Mouse (Mus musculus): ENCODE measurements at regions not wholly inside any gene's neighbourhood (a gene's known extent, or its start where the extent isn't known, plus 50 kb on each side); places are given as distances from the start of the nearest gene placed in this dataset.

GRCm38 (mm10) chr1:186552689-186553088, 153.1 kb downstream of the Tgfb2 start:
- Histone ChIP-seq H3K4me3 (replicated peaks; ENCODE audit: low read length) (no peak overlapping the region), H3K9me3 (ENCODE audit: low read length) (no peaks in the 10 kb centered on the region), H3K36me3 (ENCODE audit: insufficient read depth, low read length) (no peaks in the 10 kb centered on the region), H3K27me3 (ENCODE audit: insufficient read depth, low read length) (peaks cover 3% of the 10 kb centered on the region; the same call in 1 of the 2 replicates), H3K4me1 (replicated peaks; ENCODE audit: low read depth, low read length) (peaks cover 3% of the 10 kb centered on the region; the same call in 1 of the 2 replicates)
- TF ChIP-seq NANOG (IDR thresholded peaks at IDR 0.05; ENCODE audit: borderline replicate concordance, low read length), result no peak
- TF ChIP-seq CTCF (conservative IDR thresholded peaks at IDR 0.05; ENCODE audit: low read length), result no peak
- TF ChIP-seq POU5F1 (IDR thresholded peaks at IDR 0.05; ENCODE audit: borderline replicate concordance, low read length), result no peak

DNA sequence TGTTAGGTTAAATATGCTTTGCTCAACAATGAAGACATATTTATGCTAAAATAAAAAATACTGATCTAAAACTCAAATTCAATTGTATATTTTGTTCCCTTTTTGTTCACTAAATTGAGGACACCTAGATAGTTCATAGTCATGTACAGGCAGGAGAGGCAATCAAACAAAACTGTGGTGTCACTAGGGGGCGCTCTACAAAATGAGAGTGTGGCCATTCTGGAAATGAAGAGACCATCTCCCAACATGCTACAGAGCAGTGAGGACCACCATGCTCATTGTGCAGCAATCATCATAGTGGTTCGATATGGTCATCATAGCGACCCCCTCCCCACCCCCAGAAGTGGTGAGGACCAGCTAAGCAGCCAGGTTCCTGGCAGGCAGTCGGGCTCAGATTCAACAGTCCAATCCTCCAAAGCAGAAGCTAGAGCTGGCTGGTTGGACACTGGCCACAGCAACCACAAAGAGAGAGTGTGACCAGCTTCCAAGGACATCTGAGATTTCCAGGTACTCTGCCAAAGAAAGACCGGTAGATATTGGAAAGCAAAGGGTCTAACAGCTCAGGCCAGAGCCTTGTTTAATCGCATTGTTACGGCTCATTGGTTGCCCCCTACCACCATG, 155.4 kb downstream of the Tgfb2 start:
- TF ChIP-seq CTCF (conservative IDR thresholded peaks at IDR 0.05; ENCODE audit: low read length), result peak; percentile 67
- TF ChIP-seq POU5F1 (IDR thresholded peaks at IDR 0.05; ENCODE audit: borderline replicate concordance, low read length), result no peak
- Histone ChIP-seq H3K36me3 (ENCODE audit: insufficient read depth, low read length) (no peaks in the 10 kb centered on the region), H3K9me3 (ENCODE audit: low read length) (no peaks in the 10 kb centered on the region), H3K4me1 (replicated peaks; ENCODE audit: low read depth, low read length) (peaks cover 3% of the 10 kb centered on the region; the same call in 1 of the 2 replicates), H3K27me3 (ENCODE audit: insufficient read depth, low read length) (peaks cover 3% of the 10 kb centered on the region; the same call in 1 of the 2 replicates), H3K4me3 (replicated peaks; ENCODE audit: low read length) (no peak overlapping the region)

- H3K9me3 ChIP-seq (ENCODE audit: low read length), result no peaks in the 10 kb centered on the region
- TF ChIP-seq POU5F1 (IDR thresholded peaks at IDR 0.05; ENCODE audit: borderline replicate concordance, low read length), result no peak
- no peak for TF ChIP-seq NANOG (IDR thresholded peaks at IDR 0.05; ENCODE audit: borderline replicate concordance, low read length)
- no peak for TF ChIP-seq CTCF (conservative IDR thresholded peaks at IDR 0.05; ENCODE audit: low read length)
- H3K27me3 ChIP-seq (ENCODE audit: insufficient read depth, low read length), result peaks cover 3% of the 10 kb centered on the region; the same call in 1 of the 2 replicates
- peaks cover 3% of the 10 kb centered on the region; the same call in 1 of the 2 replicates for H3K4me1 ChIP-seq (replicated peaks; ENCODE audit: low read depth, low read length)
- no peaks in the 10 kb centered on the region for H3K36me3 ChIP-seq (ENCODE audit: insufficient read depth, low read length)
- H3K4me3 ChIP-seq (replicated peaks; ENCODE audit: low read length), result no peak overlapping the region
Measured at GRCm38 (mm10) chr1:186549207-186549606, 156.6 kb downstream of the Tgfb2 start.

- Histone ChIP-seq H3K4me1 (replicated peaks; ENCODE audit: low read depth, low read length) (0 out of 2 replicates have a peak, but pooled peaks cover 3% of the 10 kb centered on the region), H3K4me3 (replicated peaks; ENCODE audit: low read length) (no peak overlapping the region), H3K36me3 (ENCODE audit: insufficient read depth, low read length) (no peaks in the 10 kb centered on the region), H3K9me3 (ENCODE audit: low read length) (no peaks in the 10 kb centered on the region), H3K27me3 (ENCODE audit: insufficient read depth, low read length) (peaks cover 3% of the 10 kb centered on the region; the same call in 1 of the 2 replicates)
- TF ChIP-seq NANOG (IDR thresholded peaks at IDR 0.05; ENCODE audit: borderline replicate concordance, low read length) (no peak; the same call in 1 of the 2 replicates), CTCF (conservative IDR thresholded peaks at IDR 0.05; ENCODE audit: low read length) (no peak), POU5F1 (IDR thresholded peaks at IDR 0.05; ENCODE audit: borderline replicate concordance, low read length) (no peak)
Measured at GRCm38 (mm10) chr1:186546386-186547185, 159.2 kb downstream of the Tgfb2 start.

GRCm38 (mm10) chr1:186540070-186540469, 165.7 kb downstream of the Tgfb2 start:
- Histone ChIP-seq H3K9me3 (ENCODE audit: low read length) (no peaks in the 10 kb centered on the region), H3K27me3 (ENCODE audit: insufficient read depth, low read length) (no peaks in the 10 kb centered on the region), H3K36me3 (ENCODE audit: insufficient read depth, low read length) (no peaks in the 10 kb centered on the region), H3K4me3 (replicated peaks; ENCODE audit: low read length) (no peak overlapping the region), H3K4me1 (replicated peaks; ENCODE audit: low read depth, low read length) (no peaks in the 10 kb centered on the region)
- TF ChIP-seq NANOG (IDR thresholded peaks at IDR 0.05; ENCODE audit: borderline replicate concordance, low read length) (no peak), POU5F1 (IDR thresholded peaks at IDR 0.05; ENCODE audit: borderline replicate concordance, low read length) (no peak), CTCF (conservative IDR thresholded peaks at IDR 0.05; ENCODE audit: low read length) (no peak)

- Histone ChIP-seq H3K36me3 (ENCODE audit: insufficient read depth, low read length) (no peaks in the 10 kb centered on the region), H3K9me3 (ENCODE audit: low read length) (no peaks in the 10 kb centered on the region), H3K27me3 (ENCODE audit: insufficient read depth, low read length) (no peaks in the 10 kb centered on the region), H3K4me1 (replicated peaks; ENCODE audit: low read depth, low read length) (no peaks in the 10 kb centered on the region), H3K4me3 (replicated peaks; ENCODE audit: low read length) (no peak overlapping the region)
- TF ChIP-seq POU5F1 (IDR thresholded peaks at IDR 0.05; ENCODE audit: borderline replicate concordance, low read length) (no peak), CTCF (conservative IDR thresholded peaks at IDR 0.05; ENCODE audit: low read length) (no peak), NANOG (IDR thresholded peaks at IDR 0.05; ENCODE audit: borderline replicate concordance, low read length) (no peak)
Measured at GRCm38 (mm10) chr1:186538233-186538632, 167.6 kb downstream of the Tgfb2 start.

DNA sequence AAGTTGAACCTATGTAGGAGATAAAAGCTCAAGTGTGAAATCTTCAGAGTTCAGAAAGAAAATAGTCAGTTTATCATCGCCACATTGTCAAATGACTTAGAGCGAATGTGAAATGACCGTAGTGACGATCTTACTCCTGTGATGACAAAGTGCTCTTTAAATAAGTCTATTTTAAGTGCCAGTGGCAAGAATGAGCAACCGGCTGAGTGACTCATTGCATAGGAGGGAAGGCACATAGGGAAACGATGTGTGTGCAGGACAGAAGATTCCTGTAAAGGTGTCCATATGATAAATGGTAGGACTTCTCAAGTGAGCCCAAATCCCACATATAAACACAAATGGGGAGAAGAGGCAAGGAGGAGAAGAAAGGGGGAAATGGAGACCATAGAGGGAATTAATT, 189.8 kb downstream of the Tgfb2 start:
- H3K4me3 ChIP-seq (replicated peaks; ENCODE audit: low read length), result no peak overlapping the region
- no peaks in the 10 kb centered on the region for H3K36me3 ChIP-seq (ENCODE audit: insufficient read depth, low read length)
- no peaks in the 10 kb centered on the region for H3K27me3 ChIP-seq (ENCODE audit: insufficient read depth, low read length)
- peaks cover 47% of the 10 kb centered on the region for H3K4me1 ChIP-seq (replicated peaks; ENCODE audit: low read depth, low read length)
- TF ChIP-seq NANOG (IDR thresholded peaks at IDR 0.05; ENCODE audit: borderline replicate concordance, low read length) (no peak), POU5F1 (IDR thresholded peaks at IDR 0.05; ENCODE audit: borderline replicate concordance, low read length) (no peak), CTCF (conservative IDR thresholded peaks at IDR 0.05; ENCODE audit: low read length) (no peak)
- no peaks in the 10 kb centered on the region for H3K9me3 ChIP-seq (ENCODE audit: low read length)

- Histone ChIP-seq H3K27me3 (ENCODE audit: insufficient read depth, low read length) (no peaks in the 10 kb centered on the region), H3K9me3 (ENCODE audit: low read length) (no peaks in the 10 kb centered on the region), H3K4me1 (replicated peaks; ENCODE audit: low read depth, low read length) (peaks cover 56% of the 10 kb centered on the region), H3K36me3 (ENCODE audit: insufficient read depth, low read length) (no peaks in the 10 kb centered on the region), H3K4me3 (replicated peaks; ENCODE audit: low read length) (no peak overlapping the region)
- no peak for TF ChIP-seq POU5F1 (IDR thresholded peaks at IDR 0.05; ENCODE audit: borderline replicate concordance, low read length)
Measured at GRCm38 (mm10) chr1:186515071-186515470, 190.7 kb downstream of the Tgfb2 start.
